Mouse (Mus musculus) gastrocnemius, adult 2 months (tissue): ENCODE measurements at regions not wholly inside any gene's neighbourhood (a gene's known extent, or its start where the extent isn't known, plus 50 kb on each side); places are given as distances from the start of the nearest gene placed in this dataset. TPM values are rescaled to one million over a fixed set of nuclear protein-coding genes. Genes with fewer than 3 reads are reported as not detected.
A peak's percentile ranks its signal among the peaks of the same experiment; 100 is the strongest.

ENCODE experiments used
- DNase-seq: peaks from one replicate; pipeline ENCODE4 v3.0.0; 2022
- H3K27ac ChIP-seq: fragments of 200-600 bp; 2 replicates; pipeline ENCODE4 v1.8.1; 2022; ENCODE audit warnings: mild to moderate bottlenecking
- H3K4me3 ChIP-seq: fragments of 200-600 bp; 2 replicates; pipeline ENCODE4 v1.8.1; 2022; ENCODE audit warnings: mild to moderate bottlenecking, moderate library complexity
- CTCF ChIP-seq: fragments of 200-600 bp; IDR thresholded peaks from 2 replicates; pipeline ENCODE4 v1.8.1; 2022; ENCODE audit warnings: antibody characterized with exemption, mild to moderate bottlenecking, moderate library complexity
- intact Hi-C: fragments of 180-260 bp; cut with DNase I; formaldehyde crosslinking; loops from one replicate; pipeline ENCODE4 v1.15.1; 2025
- microRNA-seq: library from miRNA; unstranded; fragments of <30 nt; microRNA quantifications from one replicate; pipeline ENCODE4 v1.2.0, GENCODE M21; 2021

DNA sequence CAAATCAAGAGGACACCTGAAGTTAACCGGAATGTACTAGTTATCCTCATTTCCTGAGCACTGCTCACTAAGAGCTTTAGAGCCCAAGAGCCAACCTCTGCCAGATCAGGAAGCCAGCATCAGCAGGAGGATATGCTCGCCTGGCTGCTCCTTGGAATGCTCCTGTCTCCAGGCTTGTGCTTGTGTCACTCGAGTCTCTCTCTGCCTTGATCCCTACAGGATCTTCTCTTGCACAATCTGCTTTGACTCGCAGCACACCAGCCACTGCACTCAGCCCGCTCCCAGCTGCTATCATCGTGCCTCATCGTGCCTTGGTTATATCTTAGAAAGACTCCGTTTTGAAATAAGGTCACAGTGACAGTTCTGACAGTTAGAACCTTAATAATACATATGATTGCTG, 113.4 kb upstream of the Nsun2 start:
- intact Hi-C loops, result no loop called here
- no peak for DNase-seq
- H3K27ac ChIP-seq, result no peak overlapping the region
- no peak overlapping the region for H3K4me3 ChIP-seq
- no peak for TF ChIP-seq CTCF

DNA sequence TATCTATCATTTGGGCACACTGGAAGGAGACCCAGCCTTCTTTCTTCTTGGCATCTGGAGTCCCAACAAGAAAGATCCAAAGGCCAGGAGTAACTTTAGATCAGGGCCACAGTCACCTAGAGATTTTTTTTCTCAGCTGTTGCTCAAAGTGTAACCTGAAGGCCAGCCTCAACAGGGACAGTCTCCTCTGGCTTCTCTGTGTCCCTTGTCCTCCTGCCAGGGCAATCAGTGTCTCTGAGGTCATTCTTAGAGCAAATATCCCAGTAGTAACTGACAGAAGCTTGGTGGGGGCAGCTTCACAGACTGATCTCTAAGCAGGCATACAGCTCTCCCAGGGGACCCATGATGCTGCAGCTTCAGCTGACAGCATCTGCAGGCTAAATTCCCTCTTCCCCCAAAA, 111.6 kb upstream of the Nsun2 start:
- DNase-seq, result peak; percentile 51
- Histone ChIP-seq H3K27ac (no peak overlapping the region), H3K4me3 (no peak overlapping the region)
- TF ChIP-seq CTCF, result no peak
- intact Hi-C loops, result no loop called here

DNA sequence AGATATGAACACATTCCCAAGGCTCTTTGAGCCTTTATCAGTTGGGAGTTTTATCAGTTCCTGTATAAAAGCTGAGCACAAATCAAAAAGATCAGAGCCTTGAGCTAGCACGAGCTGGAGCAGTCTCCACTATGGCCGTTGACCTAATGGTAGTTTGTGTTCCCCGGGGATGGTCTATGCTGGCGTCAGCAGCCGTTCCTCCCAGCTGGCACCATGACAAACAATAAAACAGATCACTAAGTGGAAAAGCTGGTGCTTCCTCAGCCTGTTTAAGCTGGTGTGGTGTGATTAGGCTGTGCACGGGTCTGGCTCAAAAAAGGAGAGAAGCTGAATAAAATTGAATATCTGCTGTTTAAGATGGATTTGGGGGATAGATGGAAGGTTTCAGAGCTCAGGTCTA, 107.4 kb upstream of the Nsun2 start:
- DNase-seq, result peak; percentile 30
- intact Hi-C loops, result no loop called here
- no peak overlapping the region for H3K27ac ChIP-seq
- no peak for TF ChIP-seq CTCF
- no peak overlapping the region for H3K4me3 ChIP-seq

DNA sequence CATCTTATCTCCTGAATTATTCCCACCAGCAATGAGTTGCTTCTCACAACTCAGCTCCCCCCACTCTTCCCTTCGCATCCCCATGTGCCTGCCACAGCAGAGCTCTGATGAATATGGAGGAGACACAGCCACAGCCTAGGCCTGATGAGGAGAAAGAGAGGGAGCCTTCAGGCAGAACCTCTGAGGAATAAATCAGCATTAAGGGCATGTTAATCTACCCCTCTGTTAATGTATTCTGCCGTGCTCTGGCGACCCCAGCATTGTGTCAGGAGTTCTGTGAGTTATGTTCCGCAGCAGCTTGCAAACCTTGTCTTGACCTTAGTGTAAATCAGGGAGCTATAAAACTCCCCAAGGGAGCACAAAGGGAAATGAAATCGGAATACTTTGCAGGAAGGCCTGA, 104.0 kb upstream of the Nsun2 start:
- Histone ChIP-seq H3K4me3 (no peak overlapping the region), H3K27ac (no peak overlapping the region)
- no peak for TF ChIP-seq CTCF
- no peak for DNase-seq
- intact Hi-C loops, result no loop called here

GRCm38 (mm10) chr13:69433461-69434323, 99.9 kb upstream of the Nsun2 start:
- TF ChIP-seq CTCF, result no peak
- intact Hi-C loops, result no loop called here
- no peak overlapping the region for H3K4me3 ChIP-seq
- H3K27ac ChIP-seq, result no peak overlapping the region
- DNase-seq, result no peak

DNA sequence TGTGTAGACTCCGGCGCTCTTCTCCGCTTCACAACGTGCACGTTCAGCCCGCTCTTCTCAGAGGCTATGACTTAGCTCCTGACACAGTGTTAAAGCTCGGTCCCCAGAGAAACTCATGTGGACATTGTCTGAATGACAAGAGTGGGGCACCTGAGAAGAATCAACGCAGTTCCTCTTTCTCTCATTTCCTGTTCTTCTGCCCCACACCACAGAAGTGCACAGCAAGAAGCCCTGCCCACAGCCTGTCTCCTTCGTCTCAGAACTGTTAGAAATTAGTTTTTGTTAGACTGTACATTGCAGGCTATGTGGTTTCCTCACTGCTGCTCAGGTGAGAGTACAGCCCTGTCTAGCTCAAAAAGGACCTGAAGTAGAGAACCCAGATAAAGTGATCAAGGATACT, 94.1 kb upstream of the Nsun2 start:
- no peak overlapping the region for H3K4me3 ChIP-seq
- no peak for TF ChIP-seq CTCF
- H3K27ac ChIP-seq, result no peak overlapping the region
- no peak for DNase-seq
- intact Hi-C loops, result no loop called here

- Histone ChIP-seq H3K27ac (no peak overlapping the region), H3K4me3 (no peak overlapping the region)
- intact Hi-C loops, result no loop called here
- no peak for TF ChIP-seq CTCF
- no peak for DNase-seq
Measured at GRCm38 (mm10) chr13:69441798-69442197, 91.7 kb upstream of the Nsun2 start.

GRCm38 (mm10) chr13:69445611-69446010, 87.9 kb upstream of the Nsun2 start:
- intact Hi-C loops, result no loop called here
- no peak for DNase-seq
- TF ChIP-seq CTCF, result no peak
- H3K27ac ChIP-seq, result no peak overlapping the region
- H3K4me3 ChIP-seq, result no peak overlapping the region

Small RNAs in the stretch of these regions (microRNA-seq; reads per million reads assigned to microRNA genes)
- not detected for gene Gm44375
